Mouse (Mus musculus): ENCODE data around the gene Kcnh6. TPM values are rescaled to one million over a fixed set of nuclear protein-coding genes. Genes with fewer than 3 reads are reported as not detected.

The Kcnh6 gene
- polyA plus RNA-seq, 1 experiment, result not detected

- Histone ChIP-seq H3K4me3 (no peak overlapping the region), H3K27me3 (ENCODE audit: control insufficient read depth, insufficient read depth, insufficient read length) (peaks cover 25% of the 10 kb centered on the region), H3K79me2 (ENCODE audit: control insufficient read depth, insufficient read depth) (no peaks in the 10 kb centered on the region), H3K36me3 (ENCODE audit: control insufficient read depth, insufficient read depth) (no peaks in the 10 kb centered on the region), H3K4me2 (ENCODE audit: low read depth) (no peak overlapping the region), H3ac (ENCODE audit: control insufficient read depth, insufficient read length) (no peak overlapping the region)
- TF ChIP-seq MAX (IDR thresholded peaks at IDR 0.05; ENCODE audit: low read depth), result no peak
- TF ChIP-seq TCF12 (IDR thresholded peaks at IDR 0.05; ENCODE audit: insufficient read depth, poor library complexity, severe bottlenecking), result no peak
- no peak for TF ChIP-seq REST (IDR thresholded peaks at IDR 0.05; ENCODE audit: insufficient read depth, insufficient read length)
- no peak for TF ChIP-seq SRF (IDR thresholded peaks at IDR 0.05; ENCODE audit: control insufficient read depth, insufficient read length, low read depth)
- TF ChIP-seq MYOG (IDR thresholded peaks at IDR 0.05; ENCODE audit: control insufficient read depth in 1 of 3, insufficient read depth in 1 of 3, insufficient read length in 2 of 3, low read depth in 2 of 3), result no peak
- TF ChIP-seq USF1 (IDR thresholded peaks at IDR 0.05; ENCODE audit: low read depth), result peak; percentile 33
- no peak for TF ChIP-seq E2F4 (IDR thresholded peaks at IDR 0.05; ENCODE audit: insufficient read depth)
- TF ChIP-seq POLR2AphosphoS2 (IDR thresholded peaks at IDR 0.05; ENCODE audit: insufficient read length, low read depth), result no peak
Observed at GRCm38 (mm10) chr11:105975050-105975449, 32.9 kb upstream of the Kcnh6 start.

DNA sequence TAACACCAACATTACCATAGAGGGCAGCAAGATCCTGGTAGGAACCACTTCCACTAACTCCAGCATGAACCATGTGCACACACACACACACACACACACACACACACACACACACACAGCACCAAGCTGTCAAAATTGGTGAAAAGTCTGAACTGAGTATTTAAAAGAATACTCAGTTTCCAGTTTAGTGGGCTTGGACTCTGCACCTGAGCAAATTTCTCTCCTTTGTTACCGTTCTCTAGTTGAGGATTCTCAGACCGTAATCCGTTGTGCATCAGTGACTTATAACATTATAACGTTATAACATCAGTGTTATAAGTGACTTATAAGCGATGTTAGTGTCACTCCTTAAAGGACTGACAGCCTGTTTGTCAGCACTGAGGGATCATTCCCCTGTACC, 32.3 kb upstream of the Kcnh6 start:
- no peaks in the 10 kb centered on the region for H3K79me2 ChIP-seq (ENCODE audit: control insufficient read depth, insufficient read depth)
- TF ChIP-seq MYOD1 (IDR thresholded peaks at IDR 0.05; ENCODE audit: control insufficient read depth in 1 of 3, insufficient read length in 2 of 3, low read depth in 2 of 3) (no peak), MAX (IDR thresholded peaks at IDR 0.05; ENCODE audit: low read depth) (no peak), TCF12 (IDR thresholded peaks at IDR 0.05; ENCODE audit: insufficient read depth, poor library complexity, severe bottlenecking) (no peak)
- H3K4me2 ChIP-seq (ENCODE audit: low read depth), result no peak overlapping the region
- no peak overlapping the region for H3ac ChIP-seq (ENCODE audit: control insufficient read depth, insufficient read length)
- H3K4me3 ChIP-seq, result no peak overlapping the region
- H3K36me3 ChIP-seq (ENCODE audit: control insufficient read depth, insufficient read depth), result no peaks in the 10 kb centered on the region
- H3K27me3 ChIP-seq (ENCODE audit: control insufficient read depth, insufficient read depth, insufficient read length), result peaks cover 25% of the 10 kb centered on the region

DNA sequence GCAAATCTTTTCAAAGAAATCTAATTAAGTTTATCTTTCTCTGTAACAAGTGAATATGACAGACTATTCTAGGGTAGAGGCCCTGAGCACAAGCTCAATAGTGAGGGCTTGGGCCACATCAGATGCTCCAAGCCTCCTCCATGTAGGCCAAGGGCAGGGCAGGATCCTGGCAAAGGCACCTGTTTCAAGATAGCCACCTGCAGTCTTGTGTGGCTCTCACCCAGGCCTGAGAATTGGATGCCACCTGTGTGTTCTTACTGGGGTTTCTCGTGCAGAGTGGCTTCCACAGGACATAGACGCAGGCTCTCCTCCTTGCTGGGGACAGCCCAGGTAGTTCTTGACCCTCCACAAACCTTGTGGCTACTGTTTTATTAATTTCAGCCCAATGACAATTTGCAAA, 29.7 kb upstream of the Kcnh6 start:
- Histone ChIP-seq H3K27me3 (ENCODE audit: control insufficient read depth, insufficient read depth, insufficient read length) (peaks cover 15% of the 10 kb centered on the region), H3K4me2 (ENCODE audit: low read depth) (no peak overlapping the region), H3K36me3 (ENCODE audit: control insufficient read depth, insufficient read depth) (no peaks in the 10 kb centered on the region), H3ac (ENCODE audit: control insufficient read depth, insufficient read length) (no peak overlapping the region), H3K4me3 (no peak overlapping the region), H3K79me2 (ENCODE audit: control insufficient read depth, insufficient read depth) (no peaks in the 10 kb centered on the region)
- no peak for TF ChIP-seq MYOD1 (IDR thresholded peaks at IDR 0.05; ENCODE audit: control insufficient read depth in 1 of 3, insufficient read length in 2 of 3, low read depth in 2 of 3)
- TF ChIP-seq TCF3 (IDR thresholded peaks at IDR 0.05; ENCODE audit: insufficient read length, low read depth), result no peak
- TF ChIP-seq POLR2AphosphoS2 (IDR thresholded peaks at IDR 0.05; ENCODE audit: insufficient read length, low read depth), result no peak
- TF ChIP-seq REST (IDR thresholded peaks at IDR 0.05; ENCODE audit: insufficient read depth, insufficient read length), result no peak
- no peak for TF ChIP-seq MYOG (IDR thresholded peaks at IDR 0.05; ENCODE audit: control insufficient read depth in 1 of 3, insufficient read depth in 1 of 3, insufficient read length in 2 of 3, low read depth in 2 of 3)
- no peak for TF ChIP-seq CEBPB (IDR thresholded peaks at IDR 0.05; ENCODE audit: insufficient read depth, poor library complexity, severe bottlenecking)
- no peak for TF ChIP-seq SRF (IDR thresholded peaks at IDR 0.05; ENCODE audit: control insufficient read depth, insufficient read length, low read depth)
- no peak for TF ChIP-seq POLR2A (IDR thresholded peaks at IDR 0.05; ENCODE audit: insufficient read length, low read depth)
- TF ChIP-seq USF1 (IDR thresholded peaks at IDR 0.05; ENCODE audit: low read depth), result no peak
- no peak for TF ChIP-seq TCF12 (IDR thresholded peaks at IDR 0.05; ENCODE audit: insufficient read depth, poor library complexity, severe bottlenecking)

GRCm38 (mm10) chr11:105978634-105979033, 29.3 kb upstream of the Kcnh6 start:
- Histone ChIP-seq H3K79me2 (ENCODE audit: control insufficient read depth, insufficient read depth) (no peaks in the 10 kb centered on the region), H3K4me3 (no peak overlapping the region), H3ac (ENCODE audit: control insufficient read depth, insufficient read length) (no peak overlapping the region), H3K27me3 (ENCODE audit: control insufficient read depth, insufficient read depth, insufficient read length) (peaks cover 11% of the 10 kb centered on the region), H3K4me2 (ENCODE audit: low read depth) (no peak overlapping the region), H3K36me3 (ENCODE audit: control insufficient read depth, insufficient read depth) (no peaks in the 10 kb centered on the region)
- TF ChIP-seq E2F4 (IDR thresholded peaks at IDR 0.05; ENCODE audit: insufficient read depth) (no peak), USF1 (IDR thresholded peaks at IDR 0.05; ENCODE audit: low read depth) (no peak), MAX (IDR thresholded peaks at IDR 0.05; ENCODE audit: low read depth) (no peak), MYOG (IDR thresholded peaks at IDR 0.05; ENCODE audit: control insufficient read depth in 1 of 3, insufficient read depth in 1 of 3, insufficient read length in 2 of 3, low read depth in 2 of 3) (no peak)

- no peak overlapping the region for H3ac ChIP-seq (ENCODE audit: control insufficient read depth, insufficient read length)
- no peaks in the 10 kb centered on the region for H3K36me3 ChIP-seq (ENCODE audit: control insufficient read depth, insufficient read depth)
- H3K4me3 ChIP-seq, result no peak overlapping the region
- H3K4me2 ChIP-seq (ENCODE audit: low read depth), result no peak overlapping the region
- peaks cover 11% of the 10 kb centered on the region for H3K27me3 ChIP-seq (ENCODE audit: control insufficient read depth, insufficient read depth, insufficient read length)
- TF ChIP-seq MAX (IDR thresholded peaks at IDR 0.05; ENCODE audit: low read depth), result no peak
- TF ChIP-seq USF1 (IDR thresholded peaks at IDR 0.05; ENCODE audit: low read depth), result no peak
- no peak for TF ChIP-seq POLR2AphosphoS2 (IDR thresholded peaks at IDR 0.05; ENCODE audit: insufficient read length, low read depth)
- TF ChIP-seq SRF (IDR thresholded peaks at IDR 0.05; ENCODE audit: control insufficient read depth, insufficient read length, low read depth), result no peak
- no peak for TF ChIP-seq POLR2A (IDR thresholded peaks at IDR 0.05; ENCODE audit: insufficient read length, low read depth)
- TF ChIP-seq CEBPB (IDR thresholded peaks at IDR 0.05; ENCODE audit: insufficient read depth, poor library complexity, severe bottlenecking), result no peak
- H3K79me2 ChIP-seq (ENCODE audit: control insufficient read depth, insufficient read depth), result no peaks in the 10 kb centered on the region
Observed at GRCm38 (mm10) chr11:105984452-105984851, 23.5 kb upstream of the Kcnh6 start.

Measured in myocyte (in vitro differentiated cells).